Mouse (Mus musculus): Measurements from ENCODE around the gene Tmem104. TPM values are rescaled to one million over a fixed set of nuclear protein-coding genes. Genes with fewer than 3 reads are reported as not detected.

Tmem104 gene
- polyA plus RNA-seq, 1 experiment from 2014 or later: 10.6 TPM

- Histone ChIP-seq H3K36me3 (no peaks in the 10 kb centered on the region), H3K4me1 (replicated peaks) (peaks cover 98% of the 10 kb centered on the region), H3K27me3 (ENCODE audit: insufficient read depth, poor library complexity, severe bottlenecking) (peaks cover 54% of the 10 kb centered on the region), H3K27ac (peak overlapping the region; percentile 41; the same call in 1 of the 2 replicates), H3K9me3 (no peaks in the 10 kb centered on the region), H3K4me3 (no peak overlapping the region)
- 45% methylated on average over 15 of the region's 15 CpGs for WGBS
- DNase-seq (ENCODE audit: low spot score): no peak
These were observed 42.0 kb downstream of the Tmem104 start for GRCm38 (mm10) chr11:115229021-115229930.

GRCm38 (mm10) chr11:115231168-115231915 is 44.1 kb downstream of the Tmem104 start:
- Histone ChIP-seq H3K9me3 (no peaks in the 10 kb centered on the region), H3K4me1 (replicated peaks) (peaks cover 98% of the 10 kb centered on the region), H3K27me3 (ENCODE audit: insufficient read depth, poor library complexity, severe bottlenecking) (peaks cover 54% of the 10 kb centered on the region), H3K27ac (peak overlapping the region; percentile 62), H3K4me3 (no peak overlapping the region), H3K36me3 (no peaks in the 10 kb centered on the region)
- no peak for DNase-seq (ENCODE audit: low spot score)
- WGBS: 54% methylated on average over 14 of the region's 14 CpGs

GRCm38 (mm10) chr11:115231924-115232323 is 44.6 kb downstream of the Tmem104 start:
- H3K27me3 ChIP-seq (ENCODE audit: insufficient read depth, poor library complexity, severe bottlenecking): peaks cover 54% of the 10 kb centered on the region
- no peaks in the 10 kb centered on the region for H3K9me3 ChIP-seq
- WGBS: 51% methylated on average over 9 of the region's 9 CpGs
- DNase-seq (ENCODE audit: low spot score): no peak
- H3K27ac ChIP-seq: peak overlapping the region; percentile 62
- H3K4me1 ChIP-seq (replicated peaks): peaks cover 98% of the 10 kb centered on the region
- H3K4me3 ChIP-seq: no peak overlapping the region
- H3K36me3 ChIP-seq: no peaks in the 10 kb centered on the region

- DNase-seq (ENCODE audit: low spot score): no peak
- peak overlapping the region; percentile 56; the same call in 1 of the 2 replicates for H3K27ac ChIP-seq
- no peaks in the 10 kb centered on the region for H3K36me3 ChIP-seq
- WGBS: 76% methylated on average over 5 of the region's 5 CpGs
- H3K9me3 ChIP-seq: no peaks in the 10 kb centered on the region
- peaks cover 93% of the 10 kb centered on the region for H3K4me1 ChIP-seq (replicated peaks)
- H3K27me3 ChIP-seq (ENCODE audit: insufficient read depth, poor library complexity, severe bottlenecking): peaks cover 54% of the 10 kb centered on the region
- no peak overlapping the region for H3K4me3 ChIP-seq
These were observed 45.6 kb downstream of the Tmem104 start for GRCm38 (mm10) chr11:115232889-115233288.

- H3K27me3 ChIP-seq (ENCODE audit: insufficient read depth, poor library complexity, severe bottlenecking): peaks cover 46% of the 10 kb centered on the region
- H3K36me3 ChIP-seq: no peaks in the 10 kb centered on the region
- no peaks in the 10 kb centered on the region for H3K9me3 ChIP-seq
- DNase-seq (ENCODE audit: low spot score): peak; percentile 55
- WGBS: 37% methylated on average over 20 of the region's 20 CpGs
- peaks cover 91% of the 10 kb centered on the region for H3K4me1 ChIP-seq (replicated peaks)
- H3K4me3 ChIP-seq: no peak overlapping the region
- peak overlapping the region; percentile 77 for H3K27ac ChIP-seq
These were observed 46.4 kb downstream of the Tmem104 start for GRCm38 (mm10) chr11:115233526-115234290.

GRCm38 (mm10) chr11:115234320-115235044 is 47.2 kb downstream of the Tmem104 start:
- peaks cover 40% of the 10 kb centered on the region for H3K27me3 ChIP-seq (ENCODE audit: insufficient read depth, poor library complexity, severe bottlenecking)
- 73% methylated on average over 15 of the region's 15 CpGs for WGBS
- H3K27ac ChIP-seq: peak overlapping the region; percentile 77

GRCm38 (mm10) chr11:115236570-115236969 is 49.3 kb downstream of the Tmem104 start:
- no peak for DNase-seq (ENCODE audit: low spot score)
- Histone ChIP-seq H3K4me3 (no peak overlapping the region), H3K36me3 (no peaks in the 10 kb centered on the region), H3K9me3 (no peaks in the 10 kb centered on the region), H3K27ac (peak overlapping the region; percentile 78), H3K4me1 (replicated peaks) (peaks cover 91% of the 10 kb centered on the region), H3K27me3 (ENCODE audit: insufficient read depth, poor library complexity, severe bottlenecking) (peaks cover 34% of the 10 kb centered on the region)
- 49% methylated on average over 5 of the region's 5 CpGs for WGBS

More at GRCm38 (mm10) chr11:115234320-115235044, 47.2 kb downstream of the Tmem104 start:
- H3K4me3 ChIP-seq: no peak overlapping the region
- DNase-seq (ENCODE audit: low spot score): no peak
- H3K36me3 ChIP-seq: no peaks in the 10 kb centered on the region
- H3K9me3 ChIP-seq: no peaks in the 10 kb centered on the region
- H3K4me1 ChIP-seq (replicated peaks): peaks cover 90% of the 10 kb centered on the region

GRCm38 (mm10) chr11:115241402-115241801 is 54.1 kb downstream of the Tmem104 start:
- 83% methylated on average over 11 of the region's 11 CpGs for WGBS
- Histone ChIP-seq H3K36me3 (peaks cover 19% of the 10 kb centered on the region; the same call in 1 of the 2 replicates), H3K27me3 (ENCODE audit: insufficient read depth, poor library complexity, severe bottlenecking) (peaks cover 40% of the 10 kb centered on the region), H3K4me1 (replicated peaks) (peaks cover 87% of the 10 kb centered on the region), H3K27ac (peak overlapping the region; percentile 62; the same call in 1 of the 2 replicates), H3K4me3 (no peak overlapping the region), H3K9me3 (no peaks in the 10 kb centered on the region)
- DNase-seq (ENCODE audit: low spot score): no peak

GRCm38 (mm10) chr11:115242746-115243145 is 55.5 kb downstream of the Tmem104 start:
- peaks cover 91% of the 10 kb centered on the region for H3K4me1 ChIP-seq (replicated peaks)
- no peak overlapping the region for H3K4me3 ChIP-seq
- 67% methylated on average over 3 of the region's 3 CpGs for WGBS
- peaks cover 19% of the 10 kb centered on the region; the same call in 1 of the 2 replicates for H3K36me3 ChIP-seq
- peaks cover 48% of the 10 kb centered on the region for H3K27me3 ChIP-seq (ENCODE audit: insufficient read depth, poor library complexity, severe bottlenecking)
- DNase-seq (ENCODE audit: low spot score): no peak
- no peak overlapping the region for H3K27ac ChIP-seq
- H3K9me3 ChIP-seq: no peaks in the 10 kb centered on the region

GRCm38 (mm10) chr11:115243783-115244182 is 56.5 kb downstream of the Tmem104 start:
- H3K9me3 ChIP-seq: no peaks in the 10 kb centered on the region
- no peak overlapping the region for H3K4me3 ChIP-seq
- H3K4me1 ChIP-seq (replicated peaks): peaks cover 94% of the 10 kb centered on the region
- H3K36me3 ChIP-seq: peaks cover 19% of the 10 kb centered on the region; the same call in 1 of the 2 replicates
- H3K27ac ChIP-seq: peak overlapping the region; percentile 37; the same call in 1 of the 2 replicates
- H3K27me3 ChIP-seq (ENCODE audit: insufficient read depth, poor library complexity, severe bottlenecking): peaks cover 59% of the 10 kb centered on the region
- WGBS: 85% methylated on average over 12 of the region's 12 CpGs
- no peak for DNase-seq (ENCODE audit: low spot score)

- no peak for DNase-seq (ENCODE audit: low spot score)
- peaks cover 19% of the 10 kb centered on the region; the same call in 1 of the 2 replicates for H3K36me3 ChIP-seq
- H3K4me3 ChIP-seq: no peak overlapping the region
- 0 out of 2 replicates have a peak overlapping the region, but pooled peaks have one; percentile 37 for H3K27ac ChIP-seq
- 88% methylated on average over 8 of the region's 8 CpGs for WGBS
- peaks cover 91% of the 10 kb centered on the region for H3K4me1 ChIP-seq (replicated peaks)
- H3K27me3 ChIP-seq (ENCODE audit: insufficient read depth, poor library complexity, severe bottlenecking): peaks cover 66% of the 10 kb centered on the region
- no peaks in the 10 kb centered on the region for H3K9me3 ChIP-seq
These were observed 57.6 kb downstream of the Tmem104 start for GRCm38 (mm10) chr11:115244840-115245239.

All from hindbrain, embryonic 10.5 days (tissue).